9 mouse cellular contexts compared by ENCODE assay signal in genomic region chr13:23438521-23438920, GRCm38 (mm10). TPM values are rescaled to one million over a fixed set of nuclear protein-coding genes. Genes with fewer than 3 reads are reported as not detected.
DNase-seq lines count a peak whose midpoint lies in the region; ATAC-seq lines count a peak whose summit lies in the region.
"Had no signal": no experiment of that assay in that cellular context is flagged by ENCODE, and none has a peak within 500 bp of the region (broad histone marks: within the 10 kb centered on the region; RNA-seq: fewer than 3 reads in every experiment).

No protein-coding gene starts in this region.

- no peak overlapping the region for H3K9ac ChIP-seq in embryonic facial prominence, embryonic 15.5 days

- H3K4me2 ChIP-seq in embryonic facial prominence, embryonic 15.5 days (replicated peaks): peak overlapping the region; percentile 61

- H3K27me3 ChIP-seq in embryonic facial prominence, embryonic 15.5 days: no peaks in the 10 kb centered on the region

- H3K4me1 ChIP-seq in embryonic facial prominence, embryonic 15.5 days: peaks cover 12% of the 10 kb centered on the region

- WGBS in embryonic facial prominence, embryonic 15.5 days: 1% methylated on average over 7 of the region's 7 CpGs

- peak overlapping the region; percentile 60 for H3K4me3 ChIP-seq in embryonic facial prominence, embryonic 15.5 days (replicated peaks)

- DNase-seq in left cerebral cortex, adult 18-20 months (ENCODE audit: low spot score in 2 of 2): peak; percentile 55 to 57
- DNase-seq in left cerebral cortex, adult 11 months (ENCODE audit: low spot score): no peak
- DNase-seq in adrenal gland, postnatal 10 days: peak; percentile 77
- peak; percentile 46 to 55 for DNase-seq in heart, postnatal 36 days
- peak; percentile 40 for DNase-seq in left cerebral cortex, postnatal 4 days
- peak; percentile 67 for DNase-seq in thymus, postnatal 0 days (ENCODE audit: low spot score)

- H3K9me3 ChIP-seq in embryonic facial prominence, embryonic 15.5 days (replicated peaks): no peaks in the 10 kb centered on the region

- intact Hi-C loops in heart, postnatal 36 days (cut with DNase I): loop anchor here (10.0 kb wide), 2 partner anchors 1494 to 1584 kb away; partner anchors contain the start of gene Zfp184
- intact Hi-C loops in left cerebral cortex, postnatal 4 days (cut with DNase I): loop anchor here (5.0 to 10.0 kb wide), 3 partner anchors 79 to 1494 kb away; partner anchors contain the start of gene Zfp184

- peak; percentile 69; the same call in 1 of the 2 replicates for ATAC-seq in embryonic facial prominence, embryonic 15.5 days (ENCODE audit: insufficient number of reproducible peaks, low FRiP score, low TSS enrichment, low read depth)
- 0 out of 2 replicates have a peak, but pooled peaks have one; percentile 46 for ATAC-seq in megakaryocyte-erythroid progenitor cell, adult 5-6 weeks (replicated peaks; ENCODE audit: low FRiP score, low TSS enrichment, poor library complexity, severe bottlenecking)

- no peaks in the 10 kb centered on the region for H3K36me3 ChIP-seq in embryonic facial prominence, embryonic 15.5 days

- peak overlapping the region; percentile 74 for H3K27ac ChIP-seq in embryonic facial prominence, embryonic 15.5 days (replicated peaks)

RNA-seq across cellular contexts. Expression of gene Abt1, which starts 14.9 kb away (rescaled TPM):
- 1 to 10 TPM; 9.0 to 9.5 TPM for total RNA-seq in left cerebral cortex, adult 18-20 months (2021)
- 1 to 10 TPM; 6.1 to 7.1 TPM for total RNA-seq in adrenal gland, postnatal 10 days (2021)
- 12.2 and 12.7 TPM in 2 replicates for polyA plus RNA-seq in embryonic facial prominence, embryonic 15.5 days (2015; fragmentation: Nextera tagmentation; extraction: Ambion mirVana)
- total RNA-seq in heart, postnatal 36 days (2021): 1 to 10 TPM; 4.3 TPM
- 1 to 10 TPM; 5.6 to 6.1 TPM for total RNA-seq in left cerebral cortex, postnatal 4 days (2021)
- total RNA-seq in megakaryocyte-erythroid progenitor cell, adult 5-6 weeks (2014; fragmentation: Nextera tagmentation): 8.0 and 10.7 TPM in 2 replicates
- 12.8 and 13.7 TPM in 2 replicates for total RNA-seq in megakaryocyte-erythroid progenitor cell, adult 5-6 weeks (2017)
- polyA plus RNA-seq in thymus, postnatal 0 days (2015; fragmentation: Nextera tagmentation; extraction: Ambion mirVana): 13.8 and 15.1 TPM in 2 replicates

RNA-seq across cellular contexts. Expression of gene Btn1a1, which starts 27.2 kb away (rescaled TPM):
- total RNA-seq in left cerebral cortex, adult 18-20 months (2021): not detected
- total RNA-seq in adrenal gland, postnatal 10 days (2021): under 1 TPM in 1 of 2 experiments, not detected in 1; 0.55 TPM
- 0.04 TPM in 1 of 2 replicates, not detected in the other for polyA plus RNA-seq in embryonic facial prominence, embryonic 15.5 days (2015; fragmentation: Nextera tagmentation; extraction: Ambion mirVana)
- not detected for total RNA-seq in heart, postnatal 36 days (2021)
- total RNA-seq in left cerebral cortex, postnatal 4 days (2021): not detected
- not detected in 2 replicates for total RNA-seq in megakaryocyte-erythroid progenitor cell, adult 5-6 weeks (2014; fragmentation: Nextera tagmentation)
- total RNA-seq in megakaryocyte-erythroid progenitor cell, adult 5-6 weeks (2017): not detected in 2 replicates
- 0.17 and 0.27 TPM in 2 replicates for polyA plus RNA-seq in thymus, postnatal 0 days (2015; fragmentation: Nextera tagmentation; extraction: Ambion mirVana)
- total RNA-seq: left cerebral cortex, postnatal 25 days had no signal

RNA-seq across cellular contexts. Expression of gene Btn2a2, which starts 50.1 kb away (rescaled TPM):
- total RNA-seq in left cerebral cortex, adult 18-20 months (2021): 1 to 10 TPM; 1.3 to 1.9 TPM
- total RNA-seq in adrenal gland, postnatal 10 days (2021): not detected
- polyA plus RNA-seq in embryonic facial prominence, embryonic 15.5 days (2015; fragmentation: Nextera tagmentation; extraction: Ambion mirVana): 0.55 and 0.65 TPM in 2 replicates
- total RNA-seq in heart, postnatal 36 days (2021): not detected
- not detected for total RNA-seq in left cerebral cortex, postnatal 4 days (2021)
- not detected in 2 replicates for total RNA-seq in megakaryocyte-erythroid progenitor cell, adult 5-6 weeks (2014; fragmentation: Nextera tagmentation)
- not detected in 2 replicates for total RNA-seq in megakaryocyte-erythroid progenitor cell, adult 5-6 weeks (2017)
- polyA plus RNA-seq in thymus, postnatal 0 days (2015; fragmentation: Nextera tagmentation; extraction: Ambion mirVana): 0.65 and 0.85 TPM in 2 replicates
